Mouse (Mus musculus) urinary bladder, adult 2 months (tissue): ENCODE data around the gene Tanc1. TPM values are rescaled to one million over a fixed set of nuclear protein-coding genes. Genes with fewer than 3 reads are reported as not detected.

Experiments
- DNase-seq: peaks from one replicate; pipeline ENCODE4 v3.0.0; 2022; ENCODE audit warnings: low spot score
- polyA plus RNA-seq: library from polyadenylated mRNA; depleted of rRNA; stranded (reverse); fragments of >200 nt; gene quantifications from 2 replicates; pipeline ENCODE4 v1.2.3, GENCODE M21; 2012

Tanc1 gene
- polyA plus RNA-seq, 1 experiment, result 25.0 TPM

GRCm38 (mm10) chr2:59717746-59718294, 106.0 kb downstream of the Tanc1 start:
- no peak for DNase-seq

DNA sequence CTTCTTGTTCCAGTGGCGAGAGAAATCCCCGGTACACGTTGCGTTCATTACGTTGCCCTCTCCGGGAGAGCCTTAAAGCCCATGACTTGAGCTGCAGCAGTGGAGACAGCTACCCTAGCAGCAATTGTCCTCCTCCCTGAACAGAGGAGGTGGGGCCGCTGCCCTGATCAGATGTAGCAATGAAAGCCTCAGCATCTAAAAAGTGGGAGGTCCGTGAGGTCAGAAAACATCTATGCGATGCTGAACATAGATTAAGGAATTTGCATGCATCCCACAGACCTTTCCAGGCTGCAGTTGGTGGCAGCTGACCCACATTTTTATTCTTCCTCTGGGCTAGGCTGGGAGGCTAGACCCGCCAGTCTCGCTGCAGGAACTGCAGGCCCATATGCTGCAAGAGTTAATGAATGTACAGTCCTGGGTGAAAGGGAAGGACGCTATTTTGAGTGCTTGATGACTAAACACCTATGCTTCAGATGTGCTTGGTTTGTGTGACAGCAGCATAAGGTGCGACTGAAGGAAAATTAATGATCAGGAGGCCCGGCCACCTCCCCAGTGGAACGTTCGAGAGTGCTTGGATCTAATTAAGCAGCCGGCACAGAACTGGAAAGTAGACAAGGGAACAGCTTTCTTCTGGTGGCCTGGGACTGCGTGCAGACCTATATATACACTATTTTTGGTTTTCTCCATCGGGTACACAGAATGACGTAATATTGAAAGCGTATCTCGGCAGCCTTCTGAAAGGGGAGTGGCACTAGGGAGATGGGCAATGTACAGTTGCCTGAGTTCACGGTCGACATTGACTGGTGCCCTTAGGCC, 107.0 kb downstream of the Tanc1 start:
- DNase-seq, result no peak

GRCm38 (mm10) chr2:59719831-59720230, 108.0 kb downstream of the Tanc1 start:
- DNase-seq, result no peak

DNA sequence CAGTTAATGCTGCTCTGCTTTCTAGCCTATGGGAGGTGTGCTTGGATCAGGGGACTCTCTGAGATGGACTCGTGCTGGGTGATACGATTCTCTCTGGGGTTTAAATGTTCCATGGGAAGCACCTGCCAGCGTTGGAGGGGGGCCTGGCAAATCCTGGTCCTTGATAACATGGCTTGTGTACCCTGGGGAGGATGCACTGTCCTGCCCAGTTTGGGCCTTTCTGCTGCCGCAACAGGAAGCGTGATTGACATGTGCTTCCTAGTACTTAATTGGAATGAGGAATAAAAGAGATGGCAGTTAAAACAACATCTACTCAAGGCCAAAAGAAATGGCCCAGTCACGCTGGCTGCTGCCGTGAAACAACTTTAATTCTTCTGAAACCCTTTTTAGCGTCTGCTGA, 109.3 kb downstream of the Tanc1 start:
- no peak for DNase-seq

- no peak for DNase-seq
Observed at GRCm38 (mm10) chr2:59721758-59722157, 109.9 kb downstream of the Tanc1 start.

DNA sequence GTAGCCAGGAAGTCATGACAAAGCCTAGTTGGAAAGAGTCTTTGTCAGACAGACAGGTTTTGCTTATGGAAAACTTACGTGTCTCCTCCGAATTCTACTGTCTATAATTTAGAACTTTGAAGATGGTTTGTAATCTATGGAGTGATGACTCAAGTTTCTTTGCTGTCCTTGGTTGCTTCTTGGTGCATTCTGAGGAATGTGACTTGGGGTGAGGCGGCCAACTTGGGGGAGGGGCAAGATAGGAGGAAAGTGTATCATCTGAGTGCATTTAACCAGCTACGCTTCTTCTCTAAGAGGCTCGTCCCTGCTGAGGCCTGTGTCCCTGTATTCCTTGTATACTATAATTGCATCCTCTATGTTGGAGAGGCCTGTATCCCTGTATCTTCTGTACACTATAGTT, 111.5 kb downstream of the Tanc1 start:
- DNase-seq, result no peak

DNA sequence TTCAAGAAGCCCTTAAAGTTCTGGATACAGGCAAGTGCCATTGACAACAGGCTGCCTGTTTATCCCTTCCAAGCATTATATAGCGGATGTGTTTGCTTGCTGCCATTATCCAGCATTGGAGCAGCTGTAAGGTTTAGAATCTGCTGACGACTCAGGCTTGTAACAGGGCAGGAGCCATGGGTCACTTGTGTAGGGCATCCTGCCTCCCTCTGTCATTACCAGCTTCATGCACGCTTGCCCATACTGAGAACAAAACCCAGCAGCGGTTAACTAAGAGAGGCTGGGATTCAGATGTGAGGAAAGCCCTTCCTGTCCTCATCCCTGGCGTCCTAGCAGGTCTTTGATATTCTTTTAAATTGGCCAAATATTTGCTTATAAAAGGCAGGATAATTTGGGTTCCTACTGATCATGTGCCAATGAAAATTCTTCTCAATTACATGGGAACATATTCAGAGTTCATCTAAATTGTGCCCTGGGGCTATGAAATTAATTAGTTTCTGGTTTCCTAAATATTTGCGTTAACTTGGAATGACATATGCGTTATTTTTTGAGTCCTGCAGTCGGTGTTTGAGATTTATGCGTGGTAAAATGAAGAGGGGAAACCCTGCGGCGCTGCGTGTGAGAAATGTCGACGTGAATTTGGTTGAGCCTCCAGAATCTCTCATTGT, 113.8 kb downstream of the Tanc1 start:
- no peak for DNase-seq

DNA sequence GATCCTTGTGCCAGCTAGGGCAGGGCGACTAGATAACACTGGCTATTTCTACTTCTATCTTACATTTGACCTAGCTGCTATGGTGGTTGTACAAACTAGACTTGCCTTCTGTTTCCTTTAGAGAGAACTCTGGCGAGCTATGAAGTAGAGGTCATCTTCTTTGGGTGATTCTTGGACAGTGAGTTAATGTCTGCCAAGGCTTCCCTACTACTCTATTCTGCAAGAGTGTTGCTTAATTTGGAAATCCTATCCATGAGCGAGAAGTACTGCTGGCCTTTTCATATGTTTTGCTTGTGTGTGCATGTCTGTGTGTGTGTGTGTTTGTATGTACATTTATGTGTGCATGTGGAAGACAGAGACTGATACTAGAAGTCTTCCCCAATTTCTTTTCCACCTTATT, 120.0 kb downstream of the Tanc1 start:
- DNase-seq, result no peak

GRCm38 (mm10) chr2:59733410-59733809, 121.6 kb downstream of the Tanc1 start:
- no peak for DNase-seq

DNA sequence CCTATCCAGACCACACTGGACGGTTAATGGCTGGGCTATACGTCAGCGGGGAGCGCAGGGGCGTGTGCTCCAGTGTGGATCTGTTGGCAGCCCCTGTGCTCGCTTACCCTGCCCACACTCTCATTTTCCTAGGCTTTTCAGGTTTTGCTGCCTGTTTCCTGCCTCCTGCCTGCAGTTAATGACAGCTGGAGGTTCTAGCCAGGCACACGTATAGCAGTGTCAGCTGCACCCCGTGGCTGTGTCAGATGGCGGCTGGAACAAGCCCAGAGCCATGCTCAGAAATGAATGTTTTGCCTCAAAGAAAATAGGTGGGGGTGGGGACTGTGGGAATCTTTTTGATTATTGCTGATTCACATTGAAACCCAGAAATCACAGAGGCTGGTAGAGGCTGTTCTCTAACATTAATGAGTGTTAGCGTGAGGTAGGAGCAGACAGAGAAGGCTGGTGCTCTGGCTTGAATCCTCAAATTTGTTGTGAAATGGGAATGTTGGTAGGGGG, 124.6 kb downstream of the Tanc1 start:
- DNase-seq, result no peak

- DNase-seq, result no peak
Observed at GRCm38 (mm10) chr2:59737368-59737767, 125.5 kb downstream of the Tanc1 start.

GRCm38 (mm10) chr2:59738356-59738755, 126.5 kb downstream of the Tanc1 start:
- no peak for DNase-seq

DNA sequence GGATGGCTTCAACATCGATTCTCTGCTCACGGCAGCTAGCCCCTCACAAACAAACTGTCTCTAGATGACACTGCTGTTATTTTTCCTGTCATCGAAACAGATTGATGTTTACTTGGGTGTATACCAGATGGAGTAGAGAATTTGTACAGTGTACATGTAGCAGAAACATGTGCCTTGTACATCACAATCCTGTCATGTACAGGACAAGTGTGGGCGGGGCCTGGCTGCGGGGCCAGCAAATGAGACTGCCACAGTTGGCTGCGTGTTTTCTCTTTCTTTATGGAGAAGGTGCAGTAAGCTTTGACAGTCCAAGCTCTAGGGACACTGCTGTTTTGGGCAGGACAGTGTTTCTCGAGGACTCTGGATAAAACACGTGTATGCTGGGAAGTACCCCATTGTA, 127.2 kb downstream of the Tanc1 start:
- DNase-seq, result no peak

DNA sequence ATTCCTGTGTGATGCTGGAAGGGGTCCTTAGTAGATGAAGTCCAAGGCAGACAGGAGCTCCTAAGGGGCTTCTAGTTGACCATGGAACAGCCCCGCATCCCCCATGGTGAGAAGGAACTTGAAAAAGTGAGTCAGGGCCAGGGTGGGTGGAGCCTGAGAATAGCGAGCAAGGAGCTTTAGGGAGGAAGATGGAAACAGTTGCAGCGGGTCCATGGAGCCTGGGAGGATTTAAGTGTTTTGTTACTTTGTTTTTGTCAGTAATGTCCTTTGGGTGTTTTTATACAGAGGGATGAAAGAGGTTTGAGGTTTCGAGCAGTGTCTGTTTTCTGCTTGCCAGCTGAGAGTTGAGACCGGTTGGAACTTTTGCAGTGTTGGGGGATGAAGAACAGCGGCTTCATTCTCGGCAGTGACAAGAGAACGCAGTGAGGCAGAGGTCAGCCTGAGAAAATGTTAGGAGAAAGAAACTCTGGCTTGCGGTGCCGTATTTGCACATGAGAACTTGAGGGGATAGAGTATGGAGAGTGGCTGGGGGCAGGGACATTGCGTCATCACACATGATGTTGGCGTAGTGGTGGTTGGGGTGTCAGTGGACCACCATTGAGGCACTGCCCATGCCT, 130.8 kb downstream of the Tanc1 start:
- DNase-seq, result no peak

GRCm38 (mm10) chr2:59745428-59745827, 133.6 kb downstream of the Tanc1 start:
- no peak for DNase-seq

DNA sequence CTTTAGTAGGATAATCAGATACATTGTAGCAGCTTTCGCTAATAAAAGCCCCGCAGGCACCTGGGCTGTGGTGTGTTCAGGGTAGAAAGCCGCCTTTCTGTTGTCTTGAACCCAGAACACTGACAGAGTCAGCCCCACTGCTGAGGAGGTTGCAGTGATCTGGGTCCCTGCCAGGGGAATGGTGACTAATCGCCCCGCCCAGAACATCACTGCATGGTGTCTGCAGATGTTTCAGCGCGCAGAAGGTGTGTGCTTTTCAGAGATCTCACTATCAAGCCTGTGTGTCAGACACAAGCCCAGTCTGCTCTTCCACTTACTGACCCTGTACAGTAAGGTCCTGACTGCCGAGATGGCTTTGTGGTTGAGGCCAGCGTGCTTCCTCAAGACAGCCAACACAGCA, 134.2 kb downstream of the Tanc1 start:
- no peak for DNase-seq

- no peak for DNase-seq
Observed at GRCm38 (mm10) chr2:59747757-59748156, 135.9 kb downstream of the Tanc1 start.

GRCm38 (mm10) chr2:59749371-59749770, 137.5 kb downstream of the Tanc1 start:
- DNase-seq, result no peak

DNA sequence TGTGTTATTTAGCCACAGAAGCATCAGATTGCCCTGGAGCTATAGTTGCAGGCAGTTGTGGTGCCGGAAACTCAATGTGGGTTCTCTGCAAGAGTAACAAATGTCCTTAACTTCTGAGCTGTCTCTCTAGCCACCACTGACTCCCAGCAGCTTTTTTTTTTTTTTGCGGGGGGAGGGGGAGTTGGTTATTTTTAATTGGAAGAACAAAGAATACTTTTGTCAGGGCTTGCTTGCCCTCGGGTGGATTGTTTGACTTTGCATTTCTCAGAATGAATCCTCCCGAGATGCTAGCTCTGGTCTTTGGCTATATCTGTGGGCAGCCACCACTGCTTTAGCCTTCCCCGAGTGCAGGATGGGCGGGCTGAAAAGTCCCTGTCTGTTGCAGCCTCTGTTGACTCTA, 139.3 kb downstream of the Tanc1 start:
- no peak for DNase-seq

DNA sequence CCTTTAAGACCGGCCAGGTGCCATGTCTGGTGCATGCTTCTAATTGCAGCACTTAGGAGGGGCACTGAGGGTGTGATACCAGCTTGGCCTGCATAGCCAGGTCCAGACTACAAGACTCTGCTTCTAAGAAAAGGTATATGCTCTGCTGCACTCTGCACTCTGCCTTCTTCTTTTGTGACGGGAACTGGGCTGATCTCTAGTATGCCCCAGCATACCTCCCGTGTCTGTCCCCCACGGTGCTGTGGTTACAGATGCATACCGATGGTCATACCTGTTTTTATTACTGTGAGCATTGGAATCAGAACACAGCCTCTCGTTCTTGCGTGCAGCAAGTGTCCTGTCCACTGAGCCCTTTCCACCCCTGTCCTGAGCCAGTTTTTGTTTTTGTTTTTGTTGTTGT, 140.3 kb downstream of the Tanc1 start:
- no peak for DNase-seq

DNA sequence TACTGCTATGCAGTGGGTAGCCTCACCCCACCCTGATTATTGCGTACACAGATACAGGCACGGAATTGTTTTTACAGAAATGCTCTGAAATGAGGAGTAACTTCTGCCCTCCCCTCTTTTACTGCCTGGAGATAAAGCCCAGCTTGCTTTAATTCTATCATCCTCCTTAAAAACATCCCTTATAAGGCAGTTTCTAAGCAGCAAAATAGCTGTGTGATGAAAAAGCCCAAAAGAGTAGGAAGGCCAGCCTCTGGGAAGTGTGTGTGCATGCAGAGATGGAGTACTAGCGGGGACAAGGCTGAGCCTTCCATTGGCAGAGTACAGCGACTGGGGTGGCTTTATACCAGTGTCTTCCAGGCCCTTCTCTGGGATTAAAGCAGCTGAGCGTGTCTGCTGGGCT, 140.9 kb downstream of the Tanc1 start:
- DNase-seq, result no peak

- DNase-seq, result no peak
Observed at GRCm38 (mm10) chr2:59756137-59756753, 144.4 kb downstream of the Tanc1 start.
